In the genomic region with DNA sequence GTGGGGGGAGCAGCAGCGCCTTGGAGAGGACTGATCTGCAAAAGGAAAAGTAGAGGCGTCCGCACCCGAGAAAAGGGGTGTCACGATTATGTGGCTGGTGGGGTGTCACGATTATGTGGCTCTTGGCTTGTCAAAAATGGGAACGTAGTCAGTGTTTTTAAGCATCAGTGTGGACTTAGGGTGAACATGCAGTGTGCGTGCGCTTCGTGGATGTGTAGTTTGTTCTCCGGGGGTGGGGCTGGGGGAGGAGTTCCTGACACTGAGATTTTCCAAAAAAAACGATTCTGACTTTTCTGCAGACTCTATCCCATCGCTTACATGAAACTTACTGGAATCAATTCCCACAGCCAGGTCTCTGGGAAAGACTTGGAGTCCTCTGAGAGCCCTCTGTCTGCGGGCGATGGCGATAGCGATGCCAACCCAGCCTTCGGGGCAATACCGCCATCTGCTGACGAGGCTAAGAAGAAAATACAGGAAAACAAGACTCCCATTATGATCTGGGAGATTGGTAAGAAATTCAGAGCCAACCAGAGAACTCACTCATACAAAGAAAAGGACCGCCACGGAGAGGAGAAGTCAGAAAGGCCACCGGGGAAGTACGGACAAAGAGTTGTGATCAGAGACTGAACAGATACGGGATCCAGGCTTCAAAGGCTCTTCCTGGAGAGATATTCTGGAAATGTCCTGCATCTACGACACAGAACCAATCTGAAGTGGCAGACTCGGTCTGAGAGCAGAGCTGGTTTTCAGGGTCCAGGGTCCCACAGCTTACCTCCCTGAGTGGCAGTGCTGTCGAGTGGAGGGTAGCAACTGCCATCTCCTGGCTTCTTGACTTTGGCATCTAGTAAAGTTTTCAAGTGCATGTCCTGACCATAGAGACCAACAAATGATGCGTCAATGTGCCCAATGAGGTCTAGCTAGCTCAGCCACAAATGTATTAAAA, we compare ENCODE assay signal across 8 mouse cellular contexts. TPM values are rescaled to one million over a fixed set of nuclear protein-coding genes. Genes with fewer than 3 reads are reported as not detected.
DNase-seq lines count a peak whose midpoint lies in the region; ATAC-seq and TF ChIP-seq lines count a peak whose summit lies in the region.

No protein-coding gene starts in this region.

- H3K9ac ChIP-seq in embryonic facial prominence, embryonic 13.5 days, result peak overlapping the region; percentile 21; the same call in 1 of the 2 replicates
- H3K9ac ChIP-seq in heart, adult 2 months (ENCODE audit: low read depth, low read length), result no peak overlapping the region
- no peak overlapping the region for H3K9ac ChIP-seq in midbrain, embryonic 12.5 days (replicated peaks)

- H3K9me3 ChIP-seq in embryonic facial prominence, embryonic 13.5 days, result peaks cover 4% of the 10 kb centered on the region; the same call in 1 of the 2 replicates
- no peaks in the 10 kb centered on the region for H3K9me3 ChIP-seq in limb, embryonic 10.5 days (replicated peaks)
- H3K9me3 ChIP-seq in midbrain, embryonic 12.5 days, result peaks cover 8% of the 10 kb centered on the region; the same call in 1 of the 2 replicates

- no peaks in the 10 kb centered on the region for H3K36me3 ChIP-seq in embryonic facial prominence, embryonic 13.5 days
- H3K36me3 ChIP-seq in heart, adult 2 months (ENCODE audit: control insufficient read depth, insufficient read depth, low read length), result no peaks in the 10 kb centered on the region
- H3K36me3 ChIP-seq in kidney, adult 2 months (ENCODE audit: control insufficient read depth, insufficient read depth, low read length), result no peaks in the 10 kb centered on the region
- H3K36me3 ChIP-seq in limb, embryonic 10.5 days, result no peaks in the 10 kb centered on the region
- no peaks in the 10 kb centered on the region for H3K36me3 ChIP-seq in midbrain, embryonic 12.5 days

- ATAC-seq in embryonic facial prominence, embryonic 13.5 days (ENCODE audit: insufficient number of reproducible peaks, insufficient read depth, low FRiP score, low TSS enrichment, low read depth), result 0 out of 2 replicates have a peak, but pooled peaks have one; percentile 53
- ATAC-seq in midbrain, embryonic 12.5 days (ENCODE audit: low FRiP score, low read depth), result peak; percentile 76

- TF ChIP-seq EP300 in heart, adult 2 months (IDR thresholded peaks at IDR 0.05; ENCODE audit: insufficient read depth, low read depth, low read length), result peak; percentile 42; the same call in 1 of the 2 replicates

- H3K27me3 ChIP-seq in embryonic facial prominence, embryonic 13.5 days, result no peaks in the 10 kb centered on the region
- H3K27me3 ChIP-seq in heart, adult 2 months (ENCODE audit: control insufficient read depth, insufficient read depth, low read length), result no peaks in the 10 kb centered on the region
- no peaks in the 10 kb centered on the region for H3K27me3 ChIP-seq in kidney, adult 2 months (replicated peaks; ENCODE audit: control insufficient read depth, insufficient read depth, low read length)
- H3K27me3 ChIP-seq in limb, embryonic 10.5 days (ENCODE audit: low read depth, poor library complexity, severe bottlenecking), result no peaks in the 10 kb centered on the region
- H3K27me3 ChIP-seq in midbrain, embryonic 12.5 days, result no peaks in the 10 kb centered on the region

- H3K79me2 ChIP-seq in heart, adult 2 months (replicated peaks; ENCODE audit: control insufficient read depth, insufficient read depth, low read length), result no peaks in the 10 kb centered on the region

- H3K27ac ChIP-seq in embryonic facial prominence, embryonic 13.5 days, result no peak overlapping the region
- H3K27ac ChIP-seq in heart, adult 2 months, result no peak overlapping the region
- no peak overlapping the region for H3K27ac ChIP-seq in kidney, adult 2 months (ENCODE audit: insufficient read depth, low read depth, low read length)
- H3K27ac ChIP-seq in limb, embryonic 10.5 days, result peak overlapping the region; percentile 64
- no peak overlapping the region for H3K27ac ChIP-seq in midbrain, embryonic 12.5 days (replicated peaks)

- peak; percentile 81 for TF ChIP-seq CTCF in heart, adult 2 months (IDR thresholded peaks at IDR 0.05)
- TF ChIP-seq CTCF in kidney, adult 2 months (conservative IDR thresholded peaks at IDR 0.05; ENCODE audit: insufficient read depth, insufficient read length, low read depth, low read length), result peak; percentile 90

- intact Hi-C loops in heart, adult 2 months (cut with DNase I), result loop anchor here (2.0 to 5.0 kb wide), 2 partner anchors 55 to 133 kb away; no protein-coding TSS in a partner anchor

- no peak for TF ChIP-seq POLR2A in heart, adult 2 months (IDR thresholded peaks at IDR 0.05; ENCODE audit: insufficient read depth, low read depth, low read length)
- no peak for TF ChIP-seq POLR2A in kidney, adult 2 months (IDR thresholded peaks at IDR 0.05; ENCODE audit: low read depth, low read length)

- 0 out of 2 replicates have a peak, but pooled peaks cover 4% of the 10 kb centered on the region for H3K4me1 ChIP-seq in embryonic facial prominence, embryonic 13.5 days
- no peaks in the 10 kb centered on the region for H3K4me1 ChIP-seq in heart, adult 2 months (ENCODE audit: control insufficient read depth, insufficient read depth, low read length)
- no peaks in the 10 kb centered on the region for H3K4me1 ChIP-seq in kidney, adult 2 months (ENCODE audit: control insufficient read depth, insufficient read depth, low read length)
- peaks cover 36% of the 10 kb centered on the region for H3K4me1 ChIP-seq in limb, embryonic 10.5 days
- 0 out of 2 replicates have a peak, but pooled peaks cover 3% of the 10 kb centered on the region for H3K4me1 ChIP-seq in midbrain, embryonic 12.5 days

- H3K4me3 ChIP-seq in embryonic facial prominence, embryonic 13.5 days, result no peak overlapping the region; the same call in 1 of the 2 replicates
- H3K4me3 ChIP-seq in heart, adult 2 months, result no peak overlapping the region
- H3K4me3 ChIP-seq in kidney, adult 2 months (ENCODE audit: insufficient read depth, low read depth, low read length), result no peak overlapping the region
- peak overlapping the region; percentile 8; the same call in 1 of the 2 replicates for H3K4me3 ChIP-seq in limb, embryonic 10.5 days
- 0 out of 2 replicates have a peak overlapping the region, but pooled peaks have one; percentile 5 for H3K4me3 ChIP-seq in midbrain, embryonic 12.5 days

- H3K4me2 ChIP-seq in embryonic facial prominence, embryonic 13.5 days, result peak overlapping the region; percentile 41
- peak overlapping the region; percentile 37; the same call in 1 of the 2 replicates for H3K4me2 ChIP-seq in midbrain, embryonic 12.5 days (replicated peaks)

- WGBS in embryonic facial prominence, embryonic 13.5 days, result 34% methylated on average over 29 of the region's 29 CpGs
- WGBS in heart, adult 2 months, result 28% methylated on average over 29 of the region's 29 CpGs
- 36% methylated on average over 29 of the region's 29 CpGs for WGBS in kidney, adult 2 months
- 44% methylated on average over 29 of the region's 29 CpGs for WGBS in limb, embryonic 10.5 days
- 38% methylated on average over 29 of the region's 29 CpGs for WGBS in midbrain, embryonic 12.5 days

- DNase-seq in 416B (ENCODE audit: low read depth), result peak; percentile 61
- DNase-seq in adrenal gland, postnatal 4 days (ENCODE audit: low spot score in 2 of 2), result peak; percentile 46 to 53
- peak; percentile 36 to 70 for DNase-seq in heart, adult 2 months
- DNase-seq in kidney, adult 2 months, result peak; percentile 71
- DNase-seq in limb, embryonic 10.5 days (ENCODE audit: low spot score), result peak; percentile 86
- peak; percentile 53 for DNase-seq in spleen, adult 12 weeks (ENCODE audit: low spot score)

RNA-seq across cellular contexts. Expression of a gene that starts 51.6 kb away (rescaled TPM):
- 10 to 100 TPM; 41.8 to 43.9 TPM for total RNA-seq in adrenal gland, postnatal 4 days (2021)
- polyA plus RNA-seq in embryonic facial prominence, embryonic 13.5 days (2015; fragmentation: Nextera tagmentation; extraction: Ambion mirVana), result 24.5 and 25.8 TPM in 2 replicates
- 10 to 100 TPM; 17.3 to 22.2 TPM for total RNA-seq in heart, adult 2 months (2021)
- polyA plus RNA-seq in heart, adult 2 months (2012; rRNA removed), result 11.9 and 13.4 TPM in 2 replicates
- polyA plus RNA-seq in kidney, adult 2 months (2012; rRNA removed), result 27.4 and 39.1 TPM in 2 replicates
- polyA plus RNA-seq in limb, embryonic 10.5 days (2016; fragmentation: Nextera tagmentation; extraction: Ambion mirVana), result 33.6 and 37.4 TPM in 2 replicates
- polyA plus RNA-seq in midbrain, embryonic 12.5 days (2016; fragmentation: Nextera tagmentation; extraction: Ambion mirVana), result 36.1 and 41.4 TPM in 2 replicates

Comparison
In these comparisons a context has a peak if more than half of its experiments do, and no peak if none do; other contexts are left out.
1. H3K4me3 ChIP-seq: peak in limb, embryonic 10.5 days (single experiment) and midbrain, embryonic 12.5 days (single experiment); none in embryonic facial prominence, embryonic 13.5 days (single experiment), heart, adult 2 months (single experiment) and kidney, adult 2 months (single experiment).
2. Peak in every context shown above with its lines, with median percentiles within 50 percentile points of each other: DNase-seq.